Mouse (Mus musculus): ENCODE results near the gene Jazf1. TPM values are rescaled to one million over a fixed set of nuclear protein-coding genes. Genes with fewer than 3 reads are reported as not detected.

The Jazf1 gene
- polyA plus RNA-seq, 1 experiment from 2014 or later: 20.7 TPM

GRCm38 (mm10) chr6:52836201-52836950, 232.1 kb downstream of the Jazf1 start:
- H3K36me3 ChIP-seq: no peaks in the 10 kb centered on the region
- peaks cover 53% of the 10 kb centered on the region for H3K4me1 ChIP-seq
- H3K9ac ChIP-seq: no peak overlapping the region
- H3K4me3 ChIP-seq: no peak overlapping the region
- ATAC-seq (ENCODE audit: low FRiP score, low read depth): peak; percentile 31; the same call in 1 of the 2 replicates
- no peaks in the 10 kb centered on the region for H3K9me3 ChIP-seq
- H3K27ac ChIP-seq: peak overlapping the region; percentile 59; the same call in 1 of the 2 replicates
- 45% methylated on average over 15 of the region's 15 CpGs for WGBS
- peaks cover 3% of the 10 kb centered on the region; the same call in 1 of the 2 replicates for H3K27me3 ChIP-seq
- no peak overlapping the region for H3K4me2 ChIP-seq (replicated peaks)

GRCm38 (mm10) chr6:52827752-52828277, 240.6 kb downstream of the Jazf1 start:
- H3K36me3 ChIP-seq: no peaks in the 10 kb centered on the region
- 85% methylated on average over 2 of the region's 2 CpGs for WGBS
- peaks cover 3% of the 10 kb centered on the region; the same call in 1 of the 2 replicates for H3K27me3 ChIP-seq
- no peak overlapping the region for H3K9ac ChIP-seq
- no peak overlapping the region; the same call in 1 of the 2 replicates for H3K27ac ChIP-seq
- no peak overlapping the region for H3K4me2 ChIP-seq (replicated peaks)
- ATAC-seq (ENCODE audit: low FRiP score, low read depth): no peak
- peaks cover 56% of the 10 kb centered on the region for H3K4me1 ChIP-seq
- H3K9me3 ChIP-seq: no peaks in the 10 kb centered on the region
- H3K4me3 ChIP-seq: no peak overlapping the region

- Histone ChIP-seq H3K4me2 (replicated peaks) (no peak overlapping the region), H3K9ac (no peak overlapping the region; the same call in 1 of the 2 replicates), H3K9me3 (no peaks in the 10 kb centered on the region), H3K27ac (no peak overlapping the region), H3K4me1 (peaks cover 68% of the 10 kb centered on the region), H3K27me3 (no peaks in the 10 kb centered on the region; the same call in 1 of the 2 replicates), H3K4me3 (no peak overlapping the region), H3K36me3 (no peaks in the 10 kb centered on the region)
- no peak for ATAC-seq (ENCODE audit: low FRiP score, low read depth)
- WGBS: 65% methylated on average over 5 of the region's 5 CpGs
These were observed 242.9 kb downstream of the Jazf1 start for GRCm38 (mm10) chr6:52825535-52825934.

GRCm38 (mm10) chr6:52824977-52825482, 243.4 kb downstream of the Jazf1 start:
- ATAC-seq (ENCODE audit: low FRiP score, low read depth): no peak

GRCm38 (mm10) chr6:52823064-52823463, 245.4 kb downstream of the Jazf1 start:
- Histone ChIP-seq H3K27ac (no peak overlapping the region), H3K27me3 (peaks cover 8% of the 10 kb centered on the region; the same call in 1 of the 2 replicates), H3K36me3 (no peaks in the 10 kb centered on the region), H3K4me3 (no peak overlapping the region), H3K4me1 (peaks cover 56% of the 10 kb centered on the region), H3K9me3 (no peaks in the 10 kb centered on the region), H3K4me2 (replicated peaks) (no peak overlapping the region), H3K9ac (no peak overlapping the region)
- 16% methylated on average over 7 of the region's 7 CpGs for WGBS
- ATAC-seq (ENCODE audit: low FRiP score, low read depth): peak; percentile 55; the same call in 1 of the 2 replicates

More at GRCm38 (mm10) chr6:52824977-52825482, 243.4 kb downstream of the Jazf1 start:
- Histone ChIP-seq H3K9me3 (no peaks in the 10 kb centered on the region), H3K4me2 (replicated peaks) (no peak overlapping the region), H3K9ac (no peak overlapping the region; the same call in 1 of the 2 replicates), H3K36me3 (no peaks in the 10 kb centered on the region), H3K27ac (no peak overlapping the region), H3K27me3 (peaks cover 1% of the 10 kb centered on the region; the same call in 1 of the 2 replicates), H3K4me3 (no peak overlapping the region), H3K4me1 (peaks cover 68% of the 10 kb centered on the region)
- 60% methylated on average over 3 of the region's 3 CpGs for WGBS

- Histone ChIP-seq H3K27me3 (peaks cover 8% of the 10 kb centered on the region; the same call in 1 of the 2 replicates), H3K4me2 (replicated peaks) (no peak overlapping the region), H3K4me3 (no peak overlapping the region), H3K4me1 (peaks cover 55% of the 10 kb centered on the region), H3K9me3 (no peaks in the 10 kb centered on the region), H3K9ac (no peak overlapping the region), H3K27ac (0 out of 2 replicates have a peak overlapping the region, but pooled peaks have one; percentile 0), H3K36me3 (no peaks in the 10 kb centered on the region)
- ATAC-seq (ENCODE audit: low FRiP score, low read depth): no peak; the same call in 1 of the 2 replicates
- 46% methylated on average over 2 of the region's 2 CpGs for WGBS
These were observed 245.8 kb downstream of the Jazf1 start for GRCm38 (mm10) chr6:52822625-52823024.

GRCm38 (mm10) chr6:52819353-52819752, 249.1 kb downstream of the Jazf1 start:
- Histone ChIP-seq H3K4me1 (peaks cover 46% of the 10 kb centered on the region), H3K4me3 (no peak overlapping the region), H3K27ac (no peak overlapping the region), H3K27me3 (peaks cover 8% of the 10 kb centered on the region; the same call in 1 of the 2 replicates), H3K36me3 (no peaks in the 10 kb centered on the region), H3K9ac (no peak overlapping the region), H3K9me3 (no peaks in the 10 kb centered on the region), H3K4me2 (replicated peaks) (no peak overlapping the region)
- no peak for ATAC-seq (ENCODE audit: low FRiP score, low read depth)
- WGBS: 72% methylated on average over 8 of the region's 8 CpGs

GRCm38 (mm10) chr6:52818041-52818440, 250.4 kb downstream of the Jazf1 start:
- Histone ChIP-seq H3K27me3 (peaks cover 8% of the 10 kb centered on the region; the same call in 1 of the 2 replicates), H3K9ac (no peak overlapping the region), H3K4me3 (no peak overlapping the region), H3K4me1 (peaks cover 33% of the 10 kb centered on the region), H3K9me3 (no peaks in the 10 kb centered on the region), H3K4me2 (replicated peaks) (no peak overlapping the region), H3K27ac (no peak overlapping the region), H3K36me3 (no peaks in the 10 kb centered on the region)
- no peak for ATAC-seq (ENCODE audit: low FRiP score, low read depth)
- WGBS: 88% methylated on average over 4 of the region's 4 CpGs

- WGBS: 67% methylated on average over 10 of the region's 10 CpGs
- H3K4me2 ChIP-seq (replicated peaks): no peak overlapping the region
- no peak overlapping the region for H3K27ac ChIP-seq
These were observed 251.1 kb downstream of the Jazf1 start for GRCm38 (mm10) chr6:52817203-52817874.

GRCm38 (mm10) chr6:52805237-52805856, 263.1 kb downstream of the Jazf1 start:
- H3K4me3 ChIP-seq: no peak overlapping the region
- H3K4me1 ChIP-seq: peaks cover 54% of the 10 kb centered on the region
- peak overlapping the region; percentile 49; the same call in 1 of the 2 replicates for H3K27ac ChIP-seq
- WGBS: 53% methylated on average over 3 of the region's 3 CpGs
- H3K9me3 ChIP-seq: no peaks in the 10 kb centered on the region
- H3K36me3 ChIP-seq: no peaks in the 10 kb centered on the region
- H3K4me2 ChIP-seq (replicated peaks): no peak overlapping the region
- no peak overlapping the region for H3K9ac ChIP-seq
- H3K27me3 ChIP-seq: peaks cover 5% of the 10 kb centered on the region; the same call in 1 of the 2 replicates
- peak; percentile 68 for ATAC-seq (ENCODE audit: low FRiP score, low read depth)

More at GRCm38 (mm10) chr6:52817203-52817874, 251.1 kb downstream of the Jazf1 start:
- Histone ChIP-seq H3K4me1 (peaks cover 26% of the 10 kb centered on the region), H3K36me3 (no peaks in the 10 kb centered on the region), H3K27me3 (peaks cover 8% of the 10 kb centered on the region; the same call in 1 of the 2 replicates), H3K4me3 (no peak overlapping the region), H3K9me3 (no peaks in the 10 kb centered on the region), H3K9ac (no peak overlapping the region)
- no peak for ATAC-seq (ENCODE audit: low FRiP score, low read depth)

- no peak; the same call in 1 of the 2 replicates for ATAC-seq (ENCODE audit: low FRiP score, low read depth)
- Histone ChIP-seq H3K4me1 (peaks cover 58% of the 10 kb centered on the region), H3K4me2 (replicated peaks) (peak overlapping the region; percentile 36), H3K27ac (peak overlapping the region; percentile 56), H3K9me3 (no peaks in the 10 kb centered on the region), H3K36me3 (no peaks in the 10 kb centered on the region), H3K27me3 (peaks cover 5% of the 10 kb centered on the region; the same call in 1 of the 2 replicates), H3K9ac (no peak overlapping the region), H3K4me3 (no peak overlapping the region)
- 13% methylated on average over 9 of the region's 9 CpGs for WGBS
These were observed 266.2 kb downstream of the Jazf1 start for GRCm38 (mm10) chr6:52802181-52802580.
